27 mouse cellular contexts compared by ENCODE assay signal in the genomic region with DNA sequence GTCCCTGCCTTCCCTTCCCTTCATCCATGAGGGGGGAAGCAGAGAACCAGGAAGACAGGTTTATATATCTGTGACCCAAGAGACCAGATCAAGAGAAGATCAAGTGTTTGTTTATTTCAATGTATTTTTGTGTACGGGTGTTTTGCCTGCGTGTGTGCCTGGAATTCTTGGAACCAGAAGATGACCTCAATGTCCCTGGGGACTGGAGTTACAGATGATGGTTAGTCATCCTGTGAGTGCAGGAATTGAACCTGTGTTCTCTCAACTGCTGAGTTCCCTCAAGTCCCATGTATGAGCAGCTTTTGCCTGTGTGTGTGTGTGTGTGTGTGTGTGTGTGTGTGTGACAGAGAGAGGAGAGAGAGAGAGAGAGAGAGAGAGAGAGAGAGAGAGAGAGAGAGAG. TPM values are rescaled to one million over a fixed set of nuclear protein-coding genes. Genes with fewer than 3 reads are reported as not detected.
A peak's percentile ranks its signal among the peaks of the same experiment; 100 is the strongest.
DNase-seq lines count a peak whose midpoint lies in the region; TF ChIP-seq lines count a peak whose summit lies in the region.
"Had no signal": no experiment of that assay in that cellular context is flagged by ENCODE, and none has a peak within 500 bp of the region (broad histone marks: within the 10 kb centered on the region; RNA-seq: fewer than 3 reads in every experiment).

No protein-coding gene starts in this region.

- 70% methylated on average over 2 of the region's 2 CpGs for WGBS in cerebellum, adult 2 months
- WGBS in lung, adult 2 months, result 56% methylated on average over 2 of the region's 2 CpGs

- DNase-seq in 3T3-L1 (ENCODE audit: low read depth, low spot score), result peak; percentile 71
- DNase-seq in MN1 (ENCODE audit: low spot score), result peak; percentile 45
- peak; percentile 58 for DNase-seq in NIH3T3 (ENCODE audit: low read depth)
- peak; percentile 27 for DNase-seq in adipocyte (ENCODE audit: low spot score)
- DNase-seq in kidney, adult 9 months, result no peak
- no peak for DNase-seq in retina, embryonic 14.5 days (ENCODE audit: low spot score)
- no peak for DNase-seq in cerebellum, adult 2 months
- no peak for DNase-seq in lung, adult 2 months
- DNase-seq: adrenal gland, adult 2 months; adrenal gland, adult 8-10 months; adrenal gland, postnatal 10 days; adrenal gland, postnatal 14 days; adrenal gland, postnatal 25 days; adrenal gland, postnatal 36 days; B cell, adult 2 months; cerebellum, adult 11 months; cerebellum, adult 11-12 months; cerebellum, adult 18-20 months; cerebellum, adult 8-10 months; cerebellum, adult 9-10 months; cerebellum, adult 9-11 months had no signal

- H3K4me3 ChIP-seq in cerebellum, adult 2 months (replicated peaks; ENCODE audit: insufficient read depth, low read depth, low read length), result no peak overlapping the region
- H3K4me3 ChIP-seq in lung, adult 2 months (replicated peaks; ENCODE audit: extremely low read depth, low read depth, low read length), result no peak overlapping the region

- H3K27me3 ChIP-seq in cerebellum, adult 2 months (ENCODE audit: control insufficient read depth, insufficient read depth, low read length), result peaks cover 1% of the 10 kb centered on the region; the same call in 1 of the 2 replicates

- no peaks in the 10 kb centered on the region for H3K4me1 ChIP-seq in cerebellum, adult 2 months (ENCODE audit: control insufficient read depth, insufficient read depth, low read length)
- peaks cover 5% of the 10 kb centered on the region for H3K4me1 ChIP-seq in lung, adult 2 months (ENCODE audit: control insufficient read depth, insufficient read depth, low read length)

- no peak for TF ChIP-seq POLR2A in cerebellum, adult 2 months (IDR thresholded peaks at IDR 0.05; ENCODE audit: borderline replicate concordance, insufficient read depth, low read length)
- TF ChIP-seq POLR2A in lung, adult 2 months (IDR thresholded peaks at IDR 0.05; ENCODE audit: borderline replicate concordance, extremely low read depth, low read depth, low read length), result no peak

- no peak for TF ChIP-seq CTCF in cerebellum, adult 2 months (IDR thresholded peaks at IDR 0.05; ENCODE audit: borderline replicate concordance, insufficient read depth, low read depth, low read length)
- no peak for TF ChIP-seq CTCF in lung, adult 2 months (IDR thresholded peaks at IDR 0.05; ENCODE audit: insufficient read depth, low read length)

- no peak overlapping the region for H3K27ac ChIP-seq in cerebellum, adult 2 months (ENCODE audit: insufficient read depth, low read length)

RNA-seq across cellular contexts. Expression of a gene that starts 2.2 kb away (rescaled TPM):
- 0.28 and 0.36 TPM in 2 replicates for polyA plus RNA-seq in cerebellum, adult 2 months (2012; rRNA removed)
- polyA plus RNA-seq in lung, adult 2 months (2012; rRNA removed), result 9.4 and 9.5 TPM in 2 replicates
- polyA plus RNA-seq: activated CD4-positive, CD25-positive, alpha-beta regulatory T cell, adult 4 months; CD4-positive, CD25-positive, alpha-beta regulatory T cell, adult 4 months; G1E had no signal

RNA-seq across cellular contexts. Expression of a gene that starts 6.0 kb away (rescaled TPM):
- 47.0 and 49.4 TPM in 2 replicates for polyA plus RNA-seq in cerebellum, adult 2 months (2012; rRNA removed)
- polyA plus RNA-seq in lung, adult 2 months (2012; rRNA removed), result 6.9 and 8.0 TPM in 2 replicates
- polyA plus RNA-seq: activated CD4-positive, CD25-positive, alpha-beta regulatory T cell, adult 4 months; CD4-positive, CD25-positive, alpha-beta regulatory T cell, adult 4 months had no signal

RNA-seq across cellular contexts. Expression of a gene that starts 7.5 kb away (rescaled TPM):
- not detected in 2 replicates for polyA plus RNA-seq in cerebellum, adult 2 months (2012; rRNA removed)
- polyA plus RNA-seq in lung, adult 2 months (2012; rRNA removed), result not detected in 2 replicates
- polyA plus RNA-seq: adrenal gland, adult 2 months; brain, embryonic 14.5 days; C2C12; CD4-positive, CD25-positive, alpha-beta regulatory T cell, adult 4 months; G1E; Patski had no signal

RNA-seq across cellular contexts. Expression of a gene that starts 10.6 kb away (rescaled TPM):
- not detected in 2 replicates for polyA plus RNA-seq in cerebellum, adult 2 months (2012; rRNA removed)
- polyA plus RNA-seq in lung, adult 2 months (2012; rRNA removed), result not detected in 2 replicates
- polyA plus RNA-seq: activated CD4-positive, CD25-positive, alpha-beta regulatory T cell, adult 4 months; brain, embryonic 14.5 days; C2C12; CD4-positive, CD25-positive, alpha-beta regulatory T cell, adult 4 months; G1E; Patski had no signal

RNA-seq across cellular contexts. Expression of a gene that starts 11.9 kb away (rescaled TPM):
- 1.6 and 2.9 TPM in 2 replicates for polyA plus RNA-seq in cerebellum, adult 2 months (2012; rRNA removed)
- polyA plus RNA-seq in lung, adult 2 months (2012; rRNA removed), result 31.5 and 38.0 TPM in 2 replicates

Comparison
In these comparisons a context has a peak if more than half of its experiments do, and no peak if none do; other contexts are left out.
1. DNase-seq: peak in 3T3-L1 (single experiment), MN1 (single experiment), NIH3T3 (single experiment) and adipocyte (single experiment); none in kidney, adult 9 months (single experiment), retina, embryonic 14.5 days (single experiment), cerebellum, adult 2 months (0 of 2) and lung, adult 2 months (single experiment).